In genomic region chr19:40394555-40395320, GRCm38 (mm10) we compare ENCODE assay signal across 8 mouse cellular contexts.
A peak's percentile ranks its signal among the peaks of the same experiment; 100 is the strongest.
DNase-seq lines count a peak whose midpoint lies in the region; ATAC-seq and TF ChIP-seq lines count a peak whose summit lies in the region.

No protein-coding gene starts in this region.

- H3K9ac ChIP-seq in forebrain, postnatal 0 days: no peak overlapping the region
- H3K9ac ChIP-seq in forebrain, embryonic 14.5 days (ENCODE audit: low read length): no peak overlapping the region
- no peak overlapping the region for H3K9ac ChIP-seq in liver, embryonic 13.5 days

- H3K4me1 ChIP-seq in forebrain, postnatal 0 days (ENCODE audit: insufficient read depth): no peaks in the 10 kb centered on the region
- H3K4me1 ChIP-seq in forebrain, embryonic 14.5 days (ENCODE audit: control insufficient read depth, insufficient read depth, low read length): no peaks in the 10 kb centered on the region; the same call in 1 of the 2 replicates
- peaks cover 51% of the 10 kb centered on the region for H3K4me1 ChIP-seq in brown adipose tissue, adult 24 weeks (ENCODE audit: control insufficient read depth, insufficient read depth, insufficient read length, low read length)
- peaks cover 14% of the 10 kb centered on the region for H3K4me1 ChIP-seq in liver, embryonic 13.5 days (replicated peaks)

- TF ChIP-seq CTCF in forebrain, postnatal 0 days (IDR thresholded peaks at IDR 0.05; ENCODE audit: low read depth): no peak

- H3K27ac ChIP-seq in forebrain, postnatal 0 days (ENCODE audit: low read depth, low read length): peak overlapping the region; percentile 64; the same call in 1 of the 2 replicates
- H3K27ac ChIP-seq in forebrain, embryonic 14.5 days (ENCODE audit: low read depth, low read length): no peak overlapping the region
- H3K27ac ChIP-seq in brown adipose tissue, adult 24 weeks (replicated peaks; ENCODE audit: low read depth, low read length): peak overlapping the region; percentile 100
- peak overlapping the region; percentile 37; the same call in 1 of the 2 replicates for H3K27ac ChIP-seq in liver, embryonic 13.5 days

- H3K36me3 ChIP-seq in forebrain, postnatal 0 days (ENCODE audit: insufficient read depth): peaks cover 9% of the 10 kb centered on the region
- H3K36me3 ChIP-seq in forebrain, embryonic 14.5 days (ENCODE audit: control insufficient read depth, insufficient read depth, low read length): peaks cover 8% of the 10 kb centered on the region; the same call in 1 of the 2 replicates
- peaks cover 28% of the 10 kb centered on the region for H3K36me3 ChIP-seq in liver, embryonic 13.5 days

- H3K9me3 ChIP-seq in forebrain, postnatal 0 days (ENCODE audit: low read length): no peaks in the 10 kb centered on the region
- H3K9me3 ChIP-seq in forebrain, embryonic 14.5 days (replicated peaks; ENCODE audit: control insufficient read depth, low read length): no peaks in the 10 kb centered on the region
- no peaks in the 10 kb centered on the region for H3K9me3 ChIP-seq in liver, embryonic 13.5 days (replicated peaks)

- no peak for DNase-seq in forebrain, postnatal 0 days
- no peak for DNase-seq in forebrain, embryonic 14.5 days (ENCODE audit: low spot score)
- DNase-seq in heart, postnatal 4 days: peak; percentile 49
- no peak for DNase-seq in liver, embryonic 13.5 days
- DNase-seq in urinary bladder, postnatal 25 days (ENCODE audit: low spot score): no peak
- no peak for DNase-seq in testis, postnatal 14 days (ENCODE audit: low spot score)

- WGBS in forebrain, postnatal 0 days: 68% methylated on average over 10 of the region's 10 CpGs
- 75% methylated on average over 10 of the region's 10 CpGs for WGBS in forebrain, embryonic 14.5 days
- 38% methylated on average over 10 of the region's 10 CpGs for WGBS in liver, embryonic 13.5 days (ENCODE audit: insufficient replicate concordance)

- H3K4me2 ChIP-seq in forebrain, postnatal 0 days (ENCODE audit: low read depth): no peak overlapping the region
- no peak overlapping the region for H3K4me2 ChIP-seq in forebrain, embryonic 14.5 days (ENCODE audit: low read length)
- H3K4me2 ChIP-seq in liver, embryonic 13.5 days: no peak overlapping the region

- H3K4me3 ChIP-seq in forebrain, postnatal 0 days (ENCODE audit: low read depth, low read length): no peak overlapping the region
- no peak overlapping the region for H3K4me3 ChIP-seq in forebrain, embryonic 14.5 days (ENCODE audit: low read depth, low read length)
- H3K4me3 ChIP-seq in brown adipose tissue, adult 24 weeks (ENCODE audit: insufficient read depth, low read depth, low read length): peak overlapping the region; percentile 42
- no peak overlapping the region for H3K4me3 ChIP-seq in liver, embryonic 13.5 days (replicated peaks)

- no peaks in the 10 kb centered on the region for H3K27me3 ChIP-seq in forebrain, postnatal 0 days (ENCODE audit: insufficient read depth, low read length)
- H3K27me3 ChIP-seq in forebrain, embryonic 14.5 days (replicated peaks; ENCODE audit: control insufficient read depth, insufficient read depth, low read length): no peaks in the 10 kb centered on the region
- no peaks in the 10 kb centered on the region for H3K27me3 ChIP-seq in liver, embryonic 13.5 days

- ATAC-seq in forebrain, postnatal 0 days: no peak
- no peak for ATAC-seq in forebrain, embryonic 14.5 days
- no peak for ATAC-seq in liver, embryonic 13.5 days (ENCODE audit: low read depth)
- ATAC-seq in CD4-positive, CD25-positive, alpha-beta regulatory T cell, adult 4 months: no peak
